Mouse (Mus musculus): ENCODE data around the gene Tnpo3.
"Not testable (repeated sequence)": the region's sequence is repeated elsewhere in the genome, so short reads cannot be mapped to it uniquely, and the experiment has no call there.

The Tnpo3 gene

GRCm38 (mm10) chr6:29620840-29621543 is 11.3 kb upstream of the Tnpo3 start:
- DNase-seq (ENCODE audit: low spot score in 2 of 2) = no peak

- DNase-seq (ENCODE audit: low spot score in 2 of 2) = no peak
These were observed 10.5 kb upstream of the Tnpo3 start for GRCm38 (mm10) chr6:29620176-29620575.

GRCm38 (mm10) chr6:29610020-29610640 is 443 bp upstream of the Tnpo3 start:
- DNase-seq (ENCODE audit: low spot score in 2 of 2) = not testable (repeated sequence)

GRCm38 (mm10) chr6:29600188-29600587 is 9.5 kb downstream of the Tnpo3 start:
- no peak for DNase-seq (ENCODE audit: low spot score in 2 of 2)

GRCm38 (mm10) chr6:29595656-29596055 is 14.0 kb downstream of the Tnpo3 start:
- DNase-seq (ENCODE audit: low spot score in 2 of 2) = no peak

DNA sequence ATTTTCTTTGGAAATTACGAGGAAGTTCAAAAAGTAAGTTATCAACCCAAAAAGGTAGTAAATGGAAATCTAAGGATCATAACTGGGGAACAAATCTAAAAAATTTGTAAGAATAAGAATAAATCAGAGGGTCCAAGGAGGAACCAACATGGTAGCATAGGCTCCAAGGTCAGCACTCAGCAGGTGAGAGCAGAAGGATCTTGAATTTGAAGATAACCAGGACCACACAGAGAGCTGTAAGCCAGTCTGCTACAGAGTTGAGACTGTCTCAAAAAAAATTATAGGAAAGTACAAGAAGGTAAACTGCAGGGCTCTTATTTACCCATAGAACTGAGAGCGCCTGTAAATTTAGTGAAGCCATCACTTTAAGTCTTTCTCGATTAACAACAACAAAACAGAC is 28.5 kb downstream of the Tnpo3 start:
- no peak for DNase-seq (ENCODE audit: low spot score in 2 of 2)

DNA sequence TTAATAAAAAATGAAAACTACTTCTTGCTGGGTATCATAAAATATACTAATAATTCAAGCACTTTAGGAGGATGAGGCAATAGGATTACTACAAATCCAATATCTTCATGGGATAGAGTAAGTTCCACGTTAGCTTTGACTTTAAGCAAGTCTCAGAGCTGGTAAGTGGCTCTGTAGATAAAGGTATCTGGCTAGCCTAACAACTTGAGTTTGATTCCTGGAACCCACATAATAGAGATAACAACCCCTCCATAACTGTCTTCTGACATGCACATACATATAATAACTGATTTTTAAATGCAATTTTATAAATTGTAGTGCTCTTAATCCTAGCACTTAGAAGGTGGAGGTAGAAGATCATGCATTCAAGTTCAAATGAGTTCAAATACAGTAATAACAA is 28.9 kb downstream of the Tnpo3 start:
- no peak for DNase-seq (ENCODE audit: low spot score in 2 of 2)

DNA sequence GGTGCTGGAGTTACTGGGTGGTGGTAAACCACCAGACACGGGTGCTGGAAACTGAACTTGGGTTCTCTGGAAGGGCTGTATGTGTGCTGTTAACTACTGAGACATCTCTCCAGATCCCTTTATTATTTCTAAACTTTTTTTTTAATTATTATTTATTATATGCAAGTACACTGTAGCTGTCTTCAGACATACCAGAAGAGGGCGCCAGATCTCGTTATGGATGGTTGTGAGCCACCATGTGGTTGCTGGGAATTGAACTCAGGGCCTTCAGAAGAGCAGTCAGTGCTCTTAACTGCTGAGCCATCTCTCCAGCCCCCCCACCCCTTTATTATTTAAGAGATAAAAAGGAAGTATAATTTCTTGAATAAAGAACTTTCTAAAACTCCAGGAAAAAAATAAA is 33.3 kb downstream of the Tnpo3 start:
- not testable (repeated sequence) for DNase-seq (ENCODE audit: low spot score in 2 of 2)

DNA sequence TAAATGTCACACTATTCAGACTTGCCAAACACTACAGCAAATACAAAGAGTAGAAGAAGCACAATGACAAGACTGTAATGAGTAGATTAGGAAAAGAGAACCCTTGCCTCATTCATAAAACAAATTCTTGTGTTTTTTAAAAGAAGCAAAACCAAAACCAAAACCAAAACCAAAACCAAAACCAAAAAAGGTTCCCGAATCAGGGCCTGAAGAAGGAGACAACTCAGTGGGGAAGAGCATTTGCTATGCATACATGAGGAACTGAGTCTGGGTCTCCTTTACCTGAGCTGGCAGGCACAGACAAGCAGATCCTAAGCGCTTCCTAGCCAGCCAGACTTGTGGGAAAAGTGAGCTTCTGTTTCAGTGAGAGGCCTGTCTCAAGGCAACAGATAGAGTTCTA is 52.6 kb downstream of the Tnpo3 start:
- no peak for DNase-seq (ENCODE audit: low spot score in 2 of 2)

DNA sequence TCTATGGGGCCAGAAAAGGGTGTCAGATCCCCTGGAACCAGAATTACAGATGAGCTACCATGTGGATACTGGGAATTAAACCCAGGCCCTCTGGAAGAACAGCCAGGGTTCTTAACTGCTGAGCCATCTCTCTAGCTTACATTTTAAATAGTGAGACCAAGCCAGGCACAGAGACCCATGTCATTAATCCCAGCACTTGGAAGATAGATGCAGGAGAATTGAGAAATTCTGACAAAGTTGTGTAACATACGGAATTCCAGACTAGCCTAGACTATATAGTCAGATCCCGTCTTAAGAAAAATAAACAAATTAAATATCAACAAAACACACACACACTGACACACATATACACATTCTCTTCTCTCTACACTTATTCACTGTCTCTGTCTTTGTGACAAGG is 57.2 kb downstream of the Tnpo3 start:
- DNase-seq (ENCODE audit: low spot score in 2 of 2) = no peak

- DNase-seq (ENCODE audit: low spot score in 2 of 2) = no peak
These were observed 61.6 kb downstream of the Tnpo3 start for GRCm38 (mm10) chr6:29548086-29548485.

GRCm38 (mm10) chr6:29547582-29547981 is 62.1 kb downstream of the Tnpo3 start:
- DNase-seq (ENCODE audit: low spot score in 2 of 2) = no peak

DNA sequence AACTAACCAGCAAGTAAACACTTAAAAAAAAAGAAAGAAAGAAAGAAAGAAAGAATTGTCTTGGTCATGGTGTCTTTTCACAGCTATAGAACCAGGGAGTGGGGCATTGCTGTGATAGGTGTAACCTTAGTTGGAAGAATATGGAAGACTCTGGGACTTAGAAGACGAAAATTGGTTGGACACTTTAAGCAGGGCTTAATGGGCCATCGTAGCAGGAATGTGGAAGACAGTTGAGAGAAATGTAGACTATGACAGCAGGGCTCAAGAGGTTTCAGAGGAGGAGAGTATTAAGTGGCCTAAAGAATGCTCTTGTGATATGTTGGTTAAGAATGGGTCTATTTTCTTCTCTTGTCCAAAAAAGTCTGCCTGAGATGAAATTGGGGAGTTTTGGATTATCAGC is 64.1 kb downstream of the Tnpo3 start:
- no peak for DNase-seq (ENCODE audit: low spot score in 2 of 2)

GRCm38 (mm10) chr6:29540956-29541355 is 68.7 kb downstream of the Tnpo3 start:
- DNase-seq (ENCODE audit: low spot score in 2 of 2) = no peak

DNA sequence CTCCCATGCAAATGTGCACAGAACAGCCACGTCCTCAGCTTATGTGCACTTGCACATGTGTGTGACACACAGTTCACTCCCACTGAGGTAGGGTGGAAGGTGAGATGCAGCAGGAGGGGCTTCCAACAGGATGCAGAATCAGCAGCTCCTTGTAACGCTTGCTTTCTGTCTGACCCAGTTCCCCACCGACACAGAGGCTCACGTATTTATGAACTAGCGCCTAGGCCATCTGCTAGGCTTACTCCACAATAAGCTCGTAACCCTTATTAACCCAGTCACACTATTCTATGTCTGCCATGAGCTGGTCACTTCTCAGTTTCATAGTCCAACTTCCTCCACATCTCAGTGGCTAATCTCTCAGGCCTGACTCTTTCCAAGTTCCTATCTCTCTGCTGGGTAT is 69.5 kb downstream of the Tnpo3 start:
- DNase-seq (ENCODE audit: low spot score in 2 of 2) = no peak

DNA sequence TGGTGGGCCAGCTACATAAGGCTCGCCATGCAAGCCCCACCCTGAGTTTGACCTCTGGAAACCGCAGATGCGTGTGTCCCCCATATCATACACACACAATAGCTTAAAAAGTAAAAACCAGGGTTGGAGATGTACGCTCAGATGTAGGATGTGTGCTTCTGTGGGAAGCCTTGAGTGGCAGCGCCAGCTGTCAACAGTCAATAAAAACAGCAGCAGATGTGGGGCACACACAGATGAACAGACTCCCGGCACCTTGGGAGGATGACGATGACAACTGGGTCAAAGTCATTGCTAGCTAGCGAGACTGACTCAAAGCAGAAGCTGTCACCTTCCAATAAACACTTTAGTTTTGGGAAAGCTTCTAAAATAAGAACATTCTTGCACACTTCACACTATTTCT is 70.2 kb downstream of the Tnpo3 start:
- no peak for DNase-seq (ENCODE audit: low spot score in 2 of 2)

- no peak for DNase-seq (ENCODE audit: low spot score in 2 of 2)
These were observed 72.5 kb downstream of the Tnpo3 start for GRCm38 (mm10) chr6:29537221-29537620.

DNA sequence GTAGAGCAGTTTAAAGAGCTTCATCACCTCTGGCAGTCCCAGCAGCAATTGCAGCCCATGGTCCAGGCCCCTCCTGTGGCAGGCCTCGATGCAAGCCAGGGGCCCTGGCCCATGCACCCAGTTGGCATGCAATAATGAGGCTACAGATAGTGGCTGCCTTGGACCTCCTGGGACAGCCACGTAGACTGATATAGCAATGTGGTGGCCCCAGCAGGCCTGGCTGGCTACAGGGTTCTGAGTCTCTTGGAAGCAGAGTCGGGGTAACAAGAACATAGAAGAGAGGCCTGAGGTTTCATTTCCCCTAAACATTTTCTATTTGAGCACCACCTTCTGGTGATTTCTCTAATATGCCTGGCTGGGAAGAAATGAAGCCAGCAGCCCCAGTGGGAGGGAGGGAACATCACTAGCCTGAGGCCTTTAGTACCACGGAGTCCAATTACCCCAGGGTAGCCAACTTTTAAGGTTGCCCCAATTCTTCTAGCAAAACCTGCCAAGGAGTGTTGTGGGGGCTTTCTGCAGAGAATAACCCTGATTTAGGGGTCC is 73.0 kb downstream of the Tnpo3 start:
- peak in 1 of 2 experiments; percentile 29 for DNase-seq (ENCODE audit: low spot score in 2 of 2)

DNA sequence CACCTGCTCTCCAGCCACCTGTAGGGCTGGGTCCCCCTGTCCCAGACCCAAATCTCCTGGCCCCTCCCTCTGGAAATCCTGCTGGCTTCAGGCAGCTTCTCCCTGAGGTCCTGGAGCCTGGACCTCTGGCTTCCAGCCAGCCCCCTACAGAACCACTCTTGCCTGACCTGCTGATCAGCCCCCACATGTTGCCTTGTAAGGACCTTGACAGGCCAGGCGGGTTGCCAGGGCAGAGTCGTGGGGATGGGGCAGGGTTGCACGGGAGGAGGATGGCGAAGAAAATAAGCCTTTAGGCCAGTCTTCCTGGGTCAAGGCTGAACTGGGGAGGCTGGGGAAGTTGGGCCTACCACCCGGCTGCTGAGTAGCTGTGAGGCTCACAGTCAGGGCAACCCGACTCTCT is 74.4 kb downstream of the Tnpo3 start:
- DNase-seq (ENCODE audit: low spot score in 2 of 2) = no peak

GRCm38 (mm10) chr6:29530050-29530449 is 79.6 kb downstream of the Tnpo3 start:
- DNase-seq (ENCODE audit: low spot score in 2 of 2) = no peak

GRCm38 (mm10) chr6:29529444-29529820 is 80.3 kb downstream of the Tnpo3 start:
- no peak for DNase-seq (ENCODE audit: low spot score in 2 of 2)

- DNase-seq (ENCODE audit: low spot score in 2 of 2) = no peak
These were observed 80.9 kb downstream of the Tnpo3 start for GRCm38 (mm10) chr6:29528561-29529443.

DNA sequence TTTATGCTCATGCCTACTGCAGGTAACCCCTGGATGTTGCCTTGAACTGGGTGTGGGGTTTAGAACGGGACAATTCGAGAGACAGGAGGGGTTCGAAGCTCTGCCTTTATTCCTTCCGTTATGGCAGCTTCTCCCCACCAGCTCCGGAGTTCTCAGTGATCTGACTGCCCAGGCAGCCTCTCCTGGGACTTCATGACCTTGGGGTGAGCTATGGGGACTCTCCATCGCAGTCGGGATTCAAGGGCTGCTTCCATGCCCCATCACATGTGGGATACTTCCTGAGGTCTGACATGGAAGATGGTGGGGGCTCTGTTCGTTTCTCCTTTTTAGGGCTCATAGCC is 81.6 kb downstream of the Tnpo3 start:
- no peak for DNase-seq (ENCODE audit: low spot score in 2 of 2)
